Mouse (Mus musculus): ENCODE measurements around the gene Nxn.

The Nxn gene

DNA sequence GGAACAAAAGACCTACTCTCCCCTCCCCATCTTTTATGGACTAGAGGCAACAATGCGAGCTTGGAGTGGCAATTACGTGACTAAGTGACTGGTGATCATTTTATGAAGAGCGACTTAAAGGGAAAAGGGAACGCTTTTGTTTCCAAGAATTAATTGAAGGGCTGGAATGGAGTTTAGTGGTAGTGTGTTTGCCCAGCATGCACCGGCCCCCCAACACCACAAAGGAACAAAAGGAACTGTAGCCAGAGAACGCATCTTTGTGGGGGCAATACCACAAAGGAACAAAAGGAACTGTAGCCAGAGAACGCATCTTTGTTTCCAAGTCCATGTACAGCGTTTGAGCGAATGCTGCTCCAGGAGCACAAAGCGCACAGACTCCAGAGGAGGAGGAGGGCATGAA lies 64.0 kb downstream of the Nxn start:
- DNase-seq (ENCODE audit: low read depth, low spot score), result no peak

DNA sequence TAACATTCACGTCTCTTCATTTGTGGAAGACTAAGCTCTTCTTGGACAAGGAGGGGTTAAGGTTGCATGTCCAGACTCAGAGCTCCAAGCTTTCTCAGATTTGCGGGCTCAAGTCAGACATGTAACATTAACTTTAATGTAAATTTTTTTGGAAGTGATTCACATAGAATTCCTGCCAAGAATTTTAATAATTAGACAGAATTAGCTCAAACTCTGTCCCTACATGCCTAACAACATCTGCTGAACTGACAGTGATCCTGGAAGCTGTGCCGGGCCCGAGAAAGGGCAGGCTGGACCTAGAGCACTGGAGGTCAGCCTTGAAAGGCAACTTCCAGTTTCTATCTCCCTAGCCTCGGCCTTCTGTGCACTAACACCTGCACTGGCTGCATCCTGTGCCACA lies 66.7 kb downstream of the Nxn start:
- no peak for DNase-seq (ENCODE audit: low read depth, low spot score)

GRCm38 (mm10) chr11:76328522-76329290 lies 70.2 kb downstream of the Nxn start:
- no peak for DNase-seq (ENCODE audit: low read depth, low spot score)

DNA sequence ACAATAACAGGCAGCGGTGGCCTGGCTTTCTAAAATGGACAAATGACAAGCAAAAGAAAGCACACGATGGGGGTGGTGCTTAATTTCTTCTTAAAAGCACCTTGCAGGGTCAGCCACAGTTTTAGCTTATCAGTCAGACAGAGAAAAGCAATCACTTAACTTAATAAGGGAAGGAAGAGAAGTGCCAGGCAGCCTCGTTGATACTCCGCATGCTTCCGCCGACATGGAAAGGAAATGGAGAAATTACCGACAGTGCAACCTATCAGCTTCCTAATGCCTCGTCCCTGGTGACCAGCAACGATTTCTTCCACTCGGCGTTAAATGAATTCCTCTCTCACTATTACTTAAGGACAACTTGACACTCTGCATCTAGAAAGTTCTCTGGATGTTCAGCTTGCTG lies 70.9 kb downstream of the Nxn start:
- DNase-seq (ENCODE audit: low read depth, low spot score), result no peak

- no peak for DNase-seq (ENCODE audit: low read depth, low spot score)
These were observed 72.3 kb downstream of the Nxn start for GRCm38 (mm10) chr11:76326672-76327071.

- no peak for DNase-seq (ENCODE audit: low read depth, low spot score)
These were observed 72.9 kb downstream of the Nxn start for GRCm38 (mm10) chr11:76326051-76326450.

- no peak for DNase-seq (ENCODE audit: low read depth, low spot score)
These were observed 74.1 kb downstream of the Nxn start for GRCm38 (mm10) chr11:76324801-76325200.

- DNase-seq (ENCODE audit: low read depth, low spot score), result no peak
These were observed 74.7 kb downstream of the Nxn start for GRCm38 (mm10) chr11:76324207-76324606.

GRCm38 (mm10) chr11:76322939-76323338 lies 76.0 kb downstream of the Nxn start:
- DNase-seq (ENCODE audit: low read depth, low spot score), result no peak

DNA sequence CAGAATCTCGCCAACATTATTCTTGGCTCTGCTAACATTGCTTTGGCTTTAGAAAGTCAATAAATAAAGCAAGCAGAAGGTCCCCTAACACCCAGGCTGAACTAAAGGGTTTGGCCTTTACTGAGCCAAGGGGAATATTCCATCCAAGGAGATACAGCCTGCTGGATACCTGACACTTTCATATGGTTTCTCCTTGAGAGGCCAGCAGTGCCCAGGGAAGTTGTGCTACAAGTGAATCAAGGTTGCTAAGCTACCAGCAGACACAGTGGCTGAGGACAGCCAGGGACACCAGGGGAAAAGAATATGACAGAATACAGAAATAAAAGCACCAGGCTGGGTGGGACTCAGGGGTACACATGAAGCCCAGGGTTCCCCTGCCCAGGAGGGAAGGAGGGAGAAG lies 76.9 kb downstream of the Nxn start:
- DNase-seq (ENCODE audit: low read depth, low spot score), result no peak

GRCm38 (mm10) chr11:76320475-76320874 lies 78.5 kb downstream of the Nxn start:
- no peak for DNase-seq (ENCODE audit: low read depth, low spot score)

GRCm38 (mm10) chr11:76319714-76320435 lies 79.1 kb downstream of the Nxn start:
- no peak for DNase-seq (ENCODE audit: low read depth, low spot score)

DNA sequence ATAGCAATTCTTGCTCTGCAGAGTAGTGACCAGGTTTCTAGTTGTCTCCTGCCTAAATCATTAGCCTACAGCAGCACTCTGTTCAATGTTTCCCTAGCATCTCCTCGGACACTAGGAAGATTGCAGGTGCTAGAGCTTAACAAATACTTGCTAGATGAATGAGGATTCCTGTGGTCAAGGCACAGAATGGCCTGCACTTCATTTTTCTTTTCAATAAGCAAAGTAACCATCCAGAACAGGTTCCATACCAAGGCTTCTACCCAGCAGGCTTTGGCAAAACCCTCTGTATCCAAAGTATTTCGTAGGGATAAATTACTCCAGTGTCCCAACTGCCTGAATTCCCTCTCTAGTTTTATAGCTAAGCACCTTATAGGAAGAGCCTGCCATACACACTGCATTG lies 81.0 kb downstream of the Nxn start:
- no peak for DNase-seq (ENCODE audit: low read depth, low spot score)

DNA sequence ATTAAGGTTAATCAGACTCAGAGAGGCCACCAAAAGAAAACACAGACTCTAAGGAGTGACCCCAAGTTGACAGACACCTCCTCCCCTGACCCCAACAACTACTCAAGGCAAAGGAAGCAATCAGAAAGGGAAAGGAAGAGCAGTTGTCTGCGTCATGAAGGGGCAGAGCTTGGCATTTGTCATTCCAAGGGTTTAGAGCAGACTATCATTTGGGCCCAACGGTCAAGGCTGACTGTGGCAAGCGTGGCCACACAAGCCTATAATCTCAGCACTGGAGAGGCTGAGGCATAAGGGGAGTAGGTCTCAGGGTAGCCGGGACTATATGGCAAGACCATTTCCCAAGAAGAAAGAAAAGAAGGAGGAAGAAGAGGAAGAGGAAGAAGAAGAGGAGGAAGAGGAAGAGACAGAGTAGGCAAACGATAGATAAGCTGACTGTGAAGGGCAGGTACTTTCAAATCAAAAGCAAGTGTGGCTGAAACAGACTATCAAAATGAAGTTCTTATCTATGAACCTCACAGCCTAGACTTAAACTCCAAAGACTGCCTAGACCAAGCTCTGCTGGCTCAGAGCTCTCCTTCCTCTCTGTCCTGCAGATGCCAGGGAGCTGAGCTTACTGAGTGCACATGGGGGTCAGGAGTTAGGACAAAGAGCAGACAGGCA lies 83.0 kb downstream of the Nxn start:
- no peak for DNase-seq (ENCODE audit: low read depth, low spot score)

GRCm38 (mm10) chr11:76314741-76315140 lies 84.2 kb downstream of the Nxn start:
- DNase-seq (ENCODE audit: low read depth, low spot score), result no peak

DNA sequence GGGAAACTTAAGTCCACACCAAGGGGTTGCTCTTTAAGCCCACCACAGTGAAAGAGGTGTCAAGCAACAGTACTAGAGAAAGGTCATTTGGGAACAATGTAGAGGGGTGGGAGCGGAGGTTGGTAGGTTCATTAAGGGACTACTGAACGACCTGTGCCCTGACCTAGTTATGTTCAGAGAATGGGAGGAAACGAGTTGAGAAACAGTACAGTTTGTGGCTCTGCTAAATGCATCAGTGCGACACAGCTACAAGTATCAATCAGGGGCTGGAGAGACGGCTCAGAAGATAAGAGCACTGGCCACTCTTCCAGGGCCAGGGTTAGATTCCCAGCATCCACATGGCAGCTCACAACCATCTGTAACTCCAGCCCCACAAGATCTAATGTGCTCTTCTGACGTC lies 84.8 kb downstream of the Nxn start:
- DNase-seq (ENCODE audit: low read depth, low spot score), result no peak

DNA sequence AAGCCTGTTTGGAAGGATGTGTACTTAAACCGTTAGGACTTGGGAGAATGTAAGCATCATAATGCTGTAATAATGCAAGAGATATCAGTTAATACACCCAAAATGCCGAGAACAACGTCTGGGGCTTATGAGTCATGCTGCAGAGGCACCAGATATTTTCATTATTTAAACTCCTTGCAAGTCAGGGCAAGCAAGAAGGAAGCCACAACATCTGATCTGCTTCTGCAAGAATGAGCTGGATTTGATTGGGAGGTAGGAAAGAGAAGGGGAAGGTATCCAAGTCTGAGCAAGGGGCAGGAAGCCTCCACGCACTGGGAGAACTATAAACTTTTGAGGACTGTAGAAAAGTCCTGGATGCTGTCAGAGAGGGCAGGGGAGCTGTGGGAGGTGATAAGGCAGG lies 86.1 kb downstream of the Nxn start:
- no peak for DNase-seq (ENCODE audit: low read depth, low spot score)

GRCm38 (mm10) chr11:76311224-76312000 lies 87.5 kb downstream of the Nxn start:
- no peak for DNase-seq (ENCODE audit: low read depth, low spot score)

DNA sequence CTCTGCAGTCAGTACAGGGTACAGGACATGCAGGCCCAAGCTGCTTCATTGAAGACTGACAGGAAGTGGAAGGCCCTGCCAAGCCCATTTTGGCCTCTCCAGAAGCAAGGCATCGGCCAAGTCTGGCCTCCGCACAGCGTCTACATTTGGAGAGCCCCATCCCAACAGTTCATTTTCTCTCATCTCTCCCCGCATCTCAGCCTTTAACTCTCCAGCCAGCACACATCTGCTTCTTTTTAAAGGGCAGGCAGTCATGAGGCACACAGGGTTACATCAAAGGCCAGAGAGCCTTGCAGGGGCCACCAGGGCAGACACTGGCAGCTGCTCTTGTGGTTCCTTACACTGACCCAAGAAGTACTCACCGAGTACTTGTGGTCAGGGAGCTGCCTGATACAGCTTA lies 89.1 kb downstream of the Nxn start:
- no peak for DNase-seq (ENCODE audit: low read depth, low spot score)

- no peak for DNase-seq (ENCODE audit: low read depth, low spot score)
These were observed 89.9 kb downstream of the Nxn start for GRCm38 (mm10) chr11:76309072-76309471.

DNA sequence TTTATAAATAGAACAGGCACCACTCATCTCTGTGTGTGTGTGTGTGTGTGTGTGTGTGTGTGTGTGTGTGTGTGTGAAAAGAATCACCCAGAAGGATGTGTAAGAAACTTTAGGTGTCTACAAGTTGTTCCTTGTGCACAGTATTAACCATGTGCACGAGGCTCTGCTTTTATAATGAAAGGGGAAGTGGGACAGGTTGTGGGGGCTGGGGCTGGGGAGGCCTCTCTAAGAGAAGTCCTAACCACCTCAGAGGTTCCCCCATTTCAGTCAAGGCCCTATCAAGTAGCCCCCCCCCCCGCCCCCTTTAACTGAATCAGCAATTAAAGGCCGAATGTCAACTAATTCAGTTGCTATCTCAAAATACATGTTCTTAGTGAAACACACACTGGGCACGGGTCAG lies 92.2 kb downstream of the Nxn start:
- DNase-seq (ENCODE audit: low read depth, low spot score), result no peak

DNA sequence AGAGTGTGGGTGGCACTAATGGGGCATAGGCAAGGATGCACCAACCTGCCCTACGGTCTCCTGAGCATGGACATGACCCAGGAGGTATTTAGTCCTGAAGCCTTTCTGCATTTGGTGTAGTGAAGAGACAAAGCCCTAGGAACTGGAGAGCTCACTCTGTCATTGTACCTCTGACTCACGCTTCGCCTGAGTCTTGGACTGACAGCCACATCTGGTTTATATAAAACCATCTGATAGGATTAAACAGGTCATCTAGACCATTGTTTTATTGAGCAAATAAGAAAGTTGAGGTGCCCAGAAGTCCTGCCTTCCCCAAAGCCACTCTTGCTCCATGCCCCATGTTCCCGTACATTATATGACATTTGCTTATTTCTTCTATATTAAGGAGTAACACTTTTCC lies 93.4 kb downstream of the Nxn start:
- DNase-seq (ENCODE audit: low read depth, low spot score), result no peak
